Mouse (Mus musculus): Measurements from ENCODE around the gene Plekha5. TPM values are rescaled to one million over a fixed set of nuclear protein-coding genes. Genes with fewer than 3 reads are reported as not detected.
A peak's percentile ranks its signal among the peaks of the same experiment; 100 is the strongest.
"Not testable (repeated sequence)": the region's sequence is repeated elsewhere in the genome, so short reads cannot be mapped to it uniquely, and the experiment has no call there.

Gene Plekha5
- polyA plus RNA-seq, 1 experiment from 2014 or later = 45.0 TPM

DNA sequence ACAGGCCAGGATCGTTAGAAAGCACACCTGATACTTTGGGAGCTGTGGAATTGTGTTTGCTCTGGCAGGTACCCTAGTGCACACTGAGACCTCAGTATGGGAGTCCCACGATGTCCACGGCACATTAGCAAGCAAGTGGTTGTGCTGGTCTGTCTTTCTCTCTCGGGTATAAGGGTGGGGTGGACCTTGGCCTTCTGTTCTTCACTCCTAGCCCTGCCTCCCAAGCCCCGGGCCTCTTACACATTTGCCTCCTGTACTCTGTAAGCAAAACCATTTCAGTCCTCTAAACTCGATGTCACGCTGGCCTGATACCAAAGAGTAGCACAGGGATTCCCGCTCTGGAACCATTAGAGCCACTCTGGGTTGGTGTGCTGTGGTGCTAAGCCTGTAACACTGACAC, 168.9 kb downstream of the Plekha5 start:
- Histone ChIP-seq H3K9ac (ENCODE audit: low read depth, low read length) (no peak overlapping the region), H3K27me3 (replicated peaks; ENCODE audit: control insufficient read depth, insufficient read depth, low read length) (no peaks in the 10 kb centered on the region), H3K4me1 (ENCODE audit: control insufficient read depth, insufficient read depth, low read length) (no peaks in the 10 kb centered on the region; the same call in 1 of the 2 replicates), H3K4me2 (ENCODE audit: low read depth, low read length) (no peak overlapping the region), H3K27ac (replicated peaks; ENCODE audit: low read depth, low read length) (peak overlapping the region; percentile 13), H3K4me3 (ENCODE audit: low read depth, low read length) (no peak overlapping the region), H3K9me3 (ENCODE audit: control insufficient read depth, low read length) (no peaks in the 10 kb centered on the region), H3K36me3 (ENCODE audit: control insufficient read depth, insufficient read depth, low read length) (peaks cover 88% of the 10 kb centered on the region)
- ATAC-seq (ENCODE audit: low read depth) (no peak), DNase-seq (ENCODE audit: low spot score) (no peak)
- WGBS = 82% methylated on average over 8 of the region's 8 CpGs

- ATAC-seq (ENCODE audit: low read depth) (no peak), DNase-seq (ENCODE audit: low spot score) (peak; percentile 51)
- Histone ChIP-seq H3K27ac (replicated peaks; ENCODE audit: low read depth, low read length) (peak overlapping the region; percentile 6; the same call in 1 of the 2 replicates), H3K36me3 (ENCODE audit: control insufficient read depth, insufficient read depth, low read length) (peaks cover 84% of the 10 kb centered on the region), H3K9me3 (ENCODE audit: control insufficient read depth, low read length) (no peaks in the 10 kb centered on the region), H3K4me1 (ENCODE audit: control insufficient read depth, insufficient read depth, low read length) (no peaks in the 10 kb centered on the region; the same call in 1 of the 2 replicates), H3K9ac (ENCODE audit: low read depth, low read length) (no peak overlapping the region), H3K4me2 (ENCODE audit: low read depth, low read length) (no peak overlapping the region), H3K27me3 (replicated peaks; ENCODE audit: control insufficient read depth, insufficient read depth, low read length) (no peaks in the 10 kb centered on the region), H3K4me3 (ENCODE audit: low read depth, low read length) (no peak overlapping the region)
- WGBS = 63% methylated on average over 17 of the region's 17 CpGs
Observed at GRCm38 (mm10) chr6:140593420-140594170, 169.7 kb downstream of the Plekha5 start.

DNA sequence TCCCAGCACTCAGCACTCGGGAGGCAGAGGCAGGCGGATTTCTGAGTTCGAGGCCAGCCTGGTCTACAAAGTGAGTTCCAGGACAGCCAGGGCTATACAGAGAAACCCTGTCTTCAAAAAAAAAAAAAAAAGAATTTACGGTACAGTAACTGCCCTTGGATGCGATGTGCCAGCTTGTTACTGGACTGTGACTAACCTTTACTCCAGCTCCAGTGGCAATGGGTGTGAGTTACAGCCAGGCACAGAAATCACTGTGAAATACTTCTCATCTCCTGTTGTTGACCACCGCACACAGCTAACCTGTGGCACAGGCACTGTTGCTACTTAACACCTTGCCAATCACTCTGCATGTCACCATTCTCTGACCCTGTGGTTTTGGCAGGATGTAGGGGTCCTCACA, 171.7 kb downstream of the Plekha5 start:
- WGBS = 92% methylated on average over 6 of the region's 6 CpGs
- peaks cover 72% of the 10 kb centered on the region for H3K36me3 ChIP-seq (ENCODE audit: control insufficient read depth, insufficient read depth, low read length)

DNA sequence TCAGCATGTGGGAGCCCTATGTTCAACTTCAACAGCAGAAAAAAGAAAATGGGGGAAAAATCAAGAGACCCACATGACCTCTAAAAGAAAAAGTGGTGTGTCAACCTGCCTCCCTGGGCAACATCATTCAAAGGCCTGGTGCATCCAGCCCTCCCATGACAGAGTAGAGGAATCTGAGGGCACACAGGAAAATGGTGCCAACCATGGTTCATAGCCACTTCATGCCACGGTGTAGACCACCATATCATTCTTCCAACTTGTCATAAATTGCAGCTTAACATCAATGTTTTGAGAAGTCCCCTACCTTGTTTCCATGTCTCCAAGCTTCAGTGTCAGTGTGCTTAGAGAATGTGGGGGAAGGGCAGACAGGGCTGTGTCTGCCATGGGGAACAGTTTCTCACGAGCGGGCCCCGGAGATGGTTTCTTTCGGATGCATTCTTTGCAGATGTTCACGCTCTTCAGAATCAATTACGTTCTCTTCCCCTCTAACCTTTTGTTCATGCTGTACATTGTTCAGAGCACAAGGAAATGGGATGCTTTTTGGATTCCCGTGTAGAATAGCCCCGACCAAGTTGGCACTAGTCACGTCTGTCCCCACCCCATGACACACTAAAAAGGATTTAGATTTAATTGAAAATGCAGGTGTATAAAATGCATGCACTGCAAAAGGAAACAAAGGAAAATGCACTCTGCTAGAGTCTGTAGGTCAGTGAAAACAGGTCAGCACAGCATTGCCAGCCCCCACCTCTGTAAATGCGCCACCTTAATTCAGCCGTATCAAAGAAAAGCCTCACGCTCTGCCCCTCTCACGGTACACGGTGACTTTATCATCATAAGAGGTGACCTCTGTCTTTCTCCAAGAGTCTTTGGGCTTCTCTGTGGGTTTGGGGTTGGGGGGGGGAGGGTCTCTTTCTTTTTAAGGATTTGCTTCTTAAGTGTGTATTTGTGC, 173.8 kb downstream of the Plekha5 start:
- Histone ChIP-seq H3K27me3 (replicated peaks; ENCODE audit: control insufficient read depth, insufficient read depth, low read length) (no peaks in the 10 kb centered on the region), H3K36me3 (ENCODE audit: control insufficient read depth, insufficient read depth, low read length) (peaks cover 51% of the 10 kb centered on the region), H3K4me2 (ENCODE audit: low read depth, low read length) (no peak overlapping the region), H3K9me3 (ENCODE audit: control insufficient read depth, low read length) (no peaks in the 10 kb centered on the region), H3K27ac (replicated peaks; ENCODE audit: low read depth, low read length) (no peak overlapping the region), H3K4me1 (ENCODE audit: control insufficient read depth, insufficient read depth, low read length) (no peaks in the 10 kb centered on the region; the same call in 1 of the 2 replicates), H3K9ac (ENCODE audit: low read depth, low read length) (no peak overlapping the region), H3K4me3 (ENCODE audit: low read depth, low read length) (no peak overlapping the region)
- ATAC-seq (ENCODE audit: low read depth) (peak; percentile 58; the same call in 1 of the 2 replicates), DNase-seq (ENCODE audit: low spot score) (peak; percentile 26)
- WGBS = 79% methylated on average over 15 of the region's 15 CpGs

More for the DNA sequence above, 171.7 kb downstream of the Plekha5 start:
- H3K9ac ChIP-seq (ENCODE audit: low read depth, low read length); ATAC-seq (ENCODE audit: low read depth); H3K9me3 ChIP-seq (ENCODE audit: control insufficient read depth, low read length); H3K4me3 ChIP-seq (ENCODE audit: low read depth, low read length); H3K4me2 ChIP-seq (ENCODE audit: low read depth, low read length); DNase-seq (ENCODE audit: low spot score); H3K27me3 ChIP-seq (replicated peaks; ENCODE audit: control insufficient read depth, insufficient read depth, low read length); H3K27ac ChIP-seq (replicated peaks; ENCODE audit: low read depth, low read length); H3K4me1 ChIP-seq (ENCODE audit: control insufficient read depth, insufficient read depth, low read length): not testable (repeated sequence)

- Histone ChIP-seq H3K9ac (ENCODE audit: low read depth, low read length) (no peak overlapping the region), H3K9me3 (ENCODE audit: control insufficient read depth, low read length) (no peaks in the 10 kb centered on the region), H3K27me3 (replicated peaks; ENCODE audit: control insufficient read depth, insufficient read depth, low read length) (no peaks in the 10 kb centered on the region), H3K4me2 (ENCODE audit: low read depth, low read length) (no peak overlapping the region), H3K4me3 (ENCODE audit: low read depth, low read length) (no peak overlapping the region), H3K36me3 (ENCODE audit: control insufficient read depth, insufficient read depth, low read length) (peaks cover 43% of the 10 kb centered on the region), H3K4me1 (ENCODE audit: control insufficient read depth, insufficient read depth, low read length) (peaks cover 5% of the 10 kb centered on the region; the same call in 1 of the 2 replicates), H3K27ac (replicated peaks; ENCODE audit: low read depth, low read length) (no peak overlapping the region)
- ATAC-seq (ENCODE audit: low read depth) (no peak), DNase-seq (ENCODE audit: low spot score) (no peak)
- 84% methylated on average over 9 of the region's 9 CpGs for WGBS
Observed at GRCm38 (mm10) chr6:140598516-140598915, 174.7 kb downstream of the Plekha5 start.

DNA sequence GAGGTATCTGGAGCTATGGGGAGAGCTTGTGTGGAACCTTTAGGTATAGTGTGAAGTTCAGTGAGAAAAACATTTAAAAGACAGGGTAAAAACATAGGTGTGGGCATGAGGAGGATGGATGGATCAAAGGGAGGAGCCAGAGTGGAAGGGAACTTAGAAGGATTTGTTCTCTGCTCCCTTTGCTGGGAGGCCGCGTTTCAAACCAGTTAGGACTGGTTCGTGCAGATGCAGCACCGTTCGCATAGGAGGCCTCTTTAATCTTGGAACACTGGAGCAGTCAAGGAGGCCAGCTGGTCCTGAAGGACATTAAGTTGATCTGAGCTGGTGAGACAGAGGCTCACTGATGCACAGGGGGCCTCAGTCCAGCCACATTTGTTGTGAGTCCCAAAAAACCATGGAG, 175.5 kb downstream of the Plekha5 start:
- H3K27ac ChIP-seq (replicated peaks; ENCODE audit: low read depth, low read length) = no peak overlapping the region
- no peak for ATAC-seq (ENCODE audit: low read depth)

DNA sequence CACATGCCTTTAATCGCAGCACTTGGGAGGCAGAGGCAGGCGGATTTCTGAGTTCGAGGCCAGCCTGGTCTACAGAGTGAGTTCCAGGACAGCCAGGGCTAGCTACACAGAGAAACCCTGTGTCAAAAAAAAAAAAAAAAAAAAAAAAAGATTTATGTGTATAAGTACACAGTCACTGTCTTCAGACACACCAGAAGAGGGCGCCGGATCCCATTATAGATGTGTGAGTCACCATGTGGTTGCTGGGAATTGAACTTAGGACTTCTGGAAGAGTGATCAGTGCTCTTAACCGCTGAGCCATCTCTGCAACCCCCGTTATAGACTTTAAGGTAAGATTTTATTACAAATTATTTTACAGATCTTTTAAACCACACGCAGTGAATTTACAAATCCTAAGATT, 176.8 kb downstream of the Plekha5 start:
- not testable (repeated sequence) for ATAC-seq (ENCODE audit: low read depth); H3K4me1 ChIP-seq (ENCODE audit: control insufficient read depth, insufficient read depth, low read length); H3K9me3 ChIP-seq (ENCODE audit: control insufficient read depth, low read length); H3K9ac ChIP-seq (ENCODE audit: low read depth, low read length); H3K27ac ChIP-seq (replicated peaks; ENCODE audit: low read depth, low read length); H3K27me3 ChIP-seq (replicated peaks; ENCODE audit: control insufficient read depth, insufficient read depth, low read length); H3K4me3 ChIP-seq (ENCODE audit: low read depth, low read length); H3K4me2 ChIP-seq (ENCODE audit: low read depth, low read length); DNase-seq (ENCODE audit: low spot score)
- peaks cover 24% of the 10 kb centered on the region for H3K36me3 ChIP-seq (ENCODE audit: control insufficient read depth, insufficient read depth, low read length)
- WGBS = 91% methylated on average over 8 of the region's 8 CpGs

More for the DNA sequence above, 175.5 kb downstream of the Plekha5 start:
- DNase-seq (ENCODE audit: low spot score) = no peak
- Histone ChIP-seq H3K27me3 (replicated peaks; ENCODE audit: control insufficient read depth, insufficient read depth, low read length) (no peaks in the 10 kb centered on the region), H3K4me2 (ENCODE audit: low read depth, low read length) (no peak overlapping the region), H3K4me3 (ENCODE audit: low read depth, low read length) (no peak overlapping the region), H3K4me1 (ENCODE audit: control insufficient read depth, insufficient read depth, low read length) (peaks cover 8% of the 10 kb centered on the region; the same call in 1 of the 2 replicates), H3K9ac (ENCODE audit: low read depth, low read length) (no peak overlapping the region), H3K9me3 (ENCODE audit: control insufficient read depth, low read length) (no peaks in the 10 kb centered on the region), H3K36me3 (ENCODE audit: control insufficient read depth, insufficient read depth, low read length) (peaks cover 36% of the 10 kb centered on the region)
- WGBS = 76% methylated on average over 5 of the region's 5 CpGs

DNA sequence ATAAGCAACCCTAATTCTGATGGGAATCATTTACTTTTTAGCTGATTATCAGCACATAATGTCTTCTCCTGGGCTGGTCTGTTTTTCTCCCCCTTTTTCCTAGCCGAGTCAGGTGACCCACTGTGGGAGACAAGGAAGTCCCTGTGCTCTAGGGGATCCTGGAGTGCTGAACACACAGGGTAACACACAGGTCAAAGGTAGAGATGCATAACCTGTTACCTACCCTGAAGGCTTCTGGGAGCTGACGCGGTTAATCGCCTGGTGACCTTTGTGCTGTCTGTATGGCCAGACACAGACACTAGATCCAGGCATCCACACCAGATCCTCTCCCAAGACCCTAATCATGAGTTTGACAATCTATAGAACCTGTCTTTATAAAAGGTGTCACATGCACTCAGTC, 177.3 kb downstream of the Plekha5 start:
- no peak overlapping the region for H3K27ac ChIP-seq (replicated peaks; ENCODE audit: low read depth, low read length)
- H3K36me3 ChIP-seq (ENCODE audit: control insufficient read depth, insufficient read depth, low read length) = peaks cover 19% of the 10 kb centered on the region
- no peaks in the 10 kb centered on the region for H3K9me3 ChIP-seq (ENCODE audit: control insufficient read depth, low read length)
- ATAC-seq (ENCODE audit: low read depth) (no peak), DNase-seq (ENCODE audit: low spot score) (no peak)
- WGBS = 83% methylated on average over 4 of the region's 4 CpGs
- no peak overlapping the region for H3K9ac ChIP-seq (ENCODE audit: low read depth, low read length)
- no peak overlapping the region for H3K4me3 ChIP-seq (ENCODE audit: low read depth, low read length)
- no peak overlapping the region for H3K4me2 ChIP-seq (ENCODE audit: low read depth, low read length)
- H3K4me1 ChIP-seq (ENCODE audit: control insufficient read depth, insufficient read depth, low read length) = peaks cover 8% of the 10 kb centered on the region; the same call in 1 of the 2 replicates
- H3K27me3 ChIP-seq (replicated peaks; ENCODE audit: control insufficient read depth, insufficient read depth, low read length) = no peaks in the 10 kb centered on the region

All from embryonic facial prominence, embryonic 14.5 days (tissue).